Mouse (Mus musculus) ES-CJ7 (cell line): ENCODE data around the gene Olfr1183.
"Not testable (repeated sequence)": the region's sequence is repeated elsewhere in the genome, so short reads cannot be mapped to it uniquely, and the experiment has no call there.

Source experiments
- DNase-seq: peaks from one replicate; pipeline ENCODE4 v3.0.0; 2011; ENCODE audit warnings: low read depth, low spot score

Olfr1183 gene

DNA sequence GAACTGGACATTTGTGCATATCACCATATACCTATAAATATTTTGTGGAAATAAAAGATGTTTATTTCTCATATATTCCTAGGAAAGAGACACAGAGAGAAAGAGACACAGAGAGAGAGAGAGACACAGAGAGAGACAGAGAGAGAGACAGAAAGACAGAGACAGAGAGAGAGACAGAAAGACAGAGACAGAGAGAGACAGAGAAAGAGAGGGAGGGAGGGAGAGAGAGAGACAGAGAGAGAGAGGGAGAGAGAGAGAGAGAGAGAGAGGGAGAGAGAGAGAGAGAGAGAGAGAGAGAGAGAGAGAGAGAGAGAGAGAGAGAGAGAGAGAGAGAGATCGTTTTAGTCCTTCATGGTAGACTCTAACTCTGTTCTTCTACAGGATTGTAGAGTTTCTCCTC is at the start of gene Olfr1183:
Gene Olfr1183, plus strand, starts transcription at position 301 of the 400 bp plus-strand sequence.
- not testable (repeated sequence) for DNase-seq

DNA sequence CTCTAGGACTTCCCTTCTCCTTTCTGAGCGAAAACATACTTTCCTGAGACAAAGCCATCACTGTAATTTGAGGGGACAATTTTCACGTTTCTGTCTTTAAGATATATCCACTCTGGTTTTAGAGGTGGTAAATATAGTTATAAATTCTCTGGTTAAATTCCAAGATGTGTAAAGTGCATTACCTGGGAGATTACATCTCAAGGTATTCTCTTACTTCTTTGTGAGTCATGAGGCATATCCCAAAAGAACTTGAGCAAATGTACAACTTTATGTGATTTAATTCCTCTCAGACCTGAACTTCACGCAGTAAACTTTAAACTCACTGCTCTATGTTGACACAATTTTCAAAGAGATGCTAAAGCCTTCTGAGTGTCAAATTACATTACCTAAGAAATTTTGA is 48.3 kb upstream of the Olfr1183 start, which contains the start of gene Olfr1179:
Gene Olfr1179, minus strand, starts transcription at position 101 of the 400 bp plus-strand sequence.
- no peak for DNase-seq

DNA sequence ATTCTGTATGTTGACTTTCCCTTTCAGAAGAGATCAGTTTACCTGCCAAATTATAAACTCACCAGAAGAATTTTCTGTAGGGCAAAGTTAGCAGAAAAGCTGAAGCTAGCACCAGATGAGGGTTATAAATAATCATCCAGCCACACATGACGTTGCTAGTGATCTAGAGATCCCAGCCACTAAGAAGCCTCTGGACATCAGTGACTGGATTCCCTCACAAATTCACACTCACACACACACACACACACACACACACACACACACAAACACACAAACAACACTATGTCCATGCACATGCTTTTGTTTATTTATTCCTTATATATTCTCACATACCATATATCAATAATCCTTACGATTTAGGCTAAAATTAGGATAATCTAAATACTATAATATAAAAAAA is 35.6 kb upstream of the Olfr1183 start, which contains the start of gene Olfr1180:
Gene Olfr1180, minus strand, starts transcription at position 101 of the 400 bp plus-strand sequence.
- DNase-seq, result no peak

- DNase-seq, result no peak
Measured at GRCm38 (mm10) chr2:88426071-88426470, 28.6 kb upstream of the Olfr1183 start, which contains the start of gene Olfr1181. TSS of gene Olfr1181 (minus strand) at chr2:88426171.

GRCm38 (mm10) chr2:88449031-88449430 is 5.6 kb upstream of the Olfr1183 start, which contains the start of gene Gm13757:
TSS of gene Gm13757 (minus strand) at chr2:88449131.
- no peak for DNase-seq

- no peak for DNase-seq
Measured at GRCm38 (mm10) chr2:88483298-88483697, 28.6 kb downstream of the Olfr1183 start, which contains the start of gene Olfr1184. TSS of gene Olfr1184 (plus strand) at chr2:88483598.

DNA sequence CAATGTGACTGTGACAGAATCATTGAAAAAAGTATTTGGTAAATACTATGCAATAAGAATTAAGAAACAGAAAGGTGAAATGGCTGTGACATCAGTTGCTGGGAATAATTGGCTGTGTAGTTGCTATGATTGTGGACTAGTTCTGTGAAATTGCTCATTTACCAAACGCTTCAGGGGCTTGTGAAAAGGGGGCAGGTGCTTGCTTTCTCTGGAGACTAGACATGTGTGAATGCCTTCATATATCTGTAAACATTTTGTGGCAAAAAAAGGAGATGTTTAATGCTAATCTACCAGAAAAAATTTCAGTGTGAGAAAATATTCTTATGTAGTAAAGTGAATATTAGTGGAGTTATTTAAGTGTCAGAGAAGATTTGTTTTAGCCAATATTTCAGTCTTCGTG is 38.4 kb downstream of the Olfr1183 start, which contains the start of gene Olfr1185-ps1:
Gene Olfr1185-ps1, plus strand, starts transcription at position 301 of the 400 bp plus-strand sequence.
- no peak for DNase-seq

DNA sequence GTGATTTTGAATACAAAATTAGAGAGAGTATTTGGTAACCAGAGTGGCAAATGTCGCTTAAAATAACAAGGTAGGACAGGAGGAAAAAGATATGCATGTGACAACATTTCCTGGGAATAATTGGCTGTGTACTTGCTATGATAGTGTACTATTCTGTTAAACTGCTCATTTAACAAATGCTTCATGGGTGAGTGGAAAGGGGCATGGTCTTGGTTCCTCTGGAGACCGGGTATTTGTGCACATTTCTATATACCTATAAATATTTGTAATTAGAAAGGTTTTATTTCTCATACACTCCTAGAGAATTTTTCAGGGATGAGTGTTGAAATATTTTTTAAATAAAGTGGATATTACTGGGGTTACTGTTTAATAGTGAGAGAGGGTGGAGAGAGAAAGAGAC is 63.6 kb downstream of the Olfr1183 start, which contains the start of gene Olfr1186:
Gene Olfr1186, plus strand, starts transcription at position 301 of the 400 bp plus-strand sequence.
- no peak for DNase-seq
